Mouse (Mus musculus): ENCODE measurements around the gene Cela3a.

DNA sequence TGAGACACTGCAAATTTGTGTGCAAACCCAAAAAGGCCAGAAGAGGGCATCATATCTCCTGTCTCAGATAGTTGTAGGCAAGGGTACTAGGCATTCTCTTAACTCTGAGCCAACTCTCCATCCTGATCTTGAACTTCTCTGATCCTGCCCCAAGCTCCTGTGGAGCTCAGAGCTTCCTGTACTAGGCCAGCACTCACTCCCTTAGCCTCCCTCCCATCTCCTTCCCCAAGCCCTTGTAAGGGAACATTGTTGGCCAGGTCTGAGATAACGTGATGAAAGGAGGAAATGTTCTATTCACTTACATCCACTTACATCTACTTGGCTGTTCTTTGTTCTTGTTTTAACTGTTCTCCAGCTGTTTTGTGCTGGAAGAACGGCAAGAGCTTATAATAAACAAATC lies 32.8 kb downstream of the Cela3a start:
- TF ChIP-seq CTCF (IDR thresholded peaks at IDR 0.05; ENCODE audit: control insufficient read depth, insufficient read depth, low read length): no peak
- no peak for TF ChIP-seq POLR2A (IDR thresholded peaks at IDR 0.05; ENCODE audit: borderline replicate concordance, control insufficient read depth, low read depth, low read length)

Data from bone marrow, adult 2 months (tissue).